Mouse (Mus musculus) heart, adult 11 months (tissue): ENCODE measurements around the gene Nedd4.

Experiments
- DNase-seq: peaks from one replicate; pipeline ENCODE4 v3.0.0; 2022

Gene Nedd4

GRCm38 (mm10) chr9:72681652-72682228 lies 19.6 kb downstream of the Nedd4 start:
- peak; percentile 92 for DNase-seq

GRCm38 (mm10) chr9:72683268-72683667 lies 21.1 kb downstream of the Nedd4 start:
- no peak for DNase-seq

GRCm38 (mm10) chr9:72685231-72685630 lies 23.1 kb downstream of the Nedd4 start:
- DNase-seq: peak; percentile 18

- DNase-seq: peak; percentile 90
Observed at GRCm38 (mm10) chr9:72686506-72686905, 24.4 kb downstream of the Nedd4 start.

GRCm38 (mm10) chr9:72689522-72689921 lies 27.4 kb downstream of the Nedd4 start:
- DNase-seq: peak; percentile 56

- peak; percentile 84 for DNase-seq
Observed at GRCm38 (mm10) chr9:72690811-72691210, 28.7 kb downstream of the Nedd4 start.

- DNase-seq: peak; percentile 63
Observed at GRCm38 (mm10) chr9:72691942-72692341, 29.8 kb downstream of the Nedd4 start.

- peak; percentile 91 for DNase-seq
Observed at GRCm38 (mm10) chr9:72693081-72693696, 31.0 kb downstream of the Nedd4 start.

- peak; percentile 89 for DNase-seq
Observed at GRCm38 (mm10) chr9:72693861-72694260, 31.7 kb downstream of the Nedd4 start.

- DNase-seq: peak; percentile 61
Observed at GRCm38 (mm10) chr9:72696508-72696907, 34.4 kb downstream of the Nedd4 start.

GRCm38 (mm10) chr9:72697779-72698178 lies 35.6 kb downstream of the Nedd4 start:
- peak; percentile 83 for DNase-seq

GRCm38 (mm10) chr9:72699702-72700101 lies 37.6 kb downstream of the Nedd4 start:
- peak; percentile 95 for DNase-seq

- peak; percentile 65 for DNase-seq
Observed at GRCm38 (mm10) chr9:72701441-72701840, 39.3 kb downstream of the Nedd4 start.

GRCm38 (mm10) chr9:72702075-72702474 lies 39.9 kb downstream of the Nedd4 start:
- DNase-seq: peak; percentile 97

- DNase-seq: peak; percentile 58
Observed at GRCm38 (mm10) chr9:72703142-72703541, 41.0 kb downstream of the Nedd4 start.

GRCm38 (mm10) chr9:72703754-72704153 lies 41.6 kb downstream of the Nedd4 start:
- peak; percentile 80 for DNase-seq

- peak; percentile 79 for DNase-seq
Observed at GRCm38 (mm10) chr9:72705270-72705669, 43.1 kb downstream of the Nedd4 start.

GRCm38 (mm10) chr9:72707999-72708398 lies 45.9 kb downstream of the Nedd4 start:
- DNase-seq: peak; percentile 68

GRCm38 (mm10) chr9:72708690-72709089 lies 46.5 kb downstream of the Nedd4 start:
- peak; percentile 60 for DNase-seq

- peak; percentile 72 for DNase-seq
Observed at GRCm38 (mm10) chr9:72710060-72710459, 47.9 kb downstream of the Nedd4 start.

GRCm38 (mm10) chr9:72714945-72715344 lies 52.8 kb downstream of the Nedd4 start:
- peak; percentile 97 for DNase-seq

GRCm38 (mm10) chr9:72716200-72716599 lies 54.1 kb downstream of the Nedd4 start:
- DNase-seq: peak; percentile 86

- DNase-seq: no peak
Observed at GRCm38 (mm10) chr9:72719143-72719542, 57.0 kb downstream of the Nedd4 start.

GRCm38 (mm10) chr9:72721221-72721620 lies 59.1 kb downstream of the Nedd4 start:
- peak; percentile 93 for DNase-seq

GRCm38 (mm10) chr9:72722622-72723021 lies 60.5 kb downstream of the Nedd4 start:
- peak; percentile 91 for DNase-seq
